Mouse (Mus musculus): ENCODE results near the gene Gm1110. TPM values are rescaled to one million over a fixed set of nuclear protein-coding genes. Genes with fewer than 3 reads are reported as not detected.
A peak's percentile ranks its signal among the peaks of the same experiment; 100 is the strongest.
"Not testable (repeated sequence)": the region's sequence is repeated elsewhere in the genome, so short reads cannot be mapped to it uniquely, and the experiment has no call there.

Gene Gm1110
- total RNA-seq (2021) = not detected
- long read RNA-seq, experiment 1 = 0 reads
- long read RNA-seq, experiment 2 = 0 reads

- DNase-seq = no peak
These were observed at the start of gene Gm1110 for GRCm38 (mm10) chr9:26922909-26923526. Gene Gm1110, minus strand, starts transcription at chr9:26923111.

- DNase-seq = no peak
These were observed 24.9 kb upstream of the Gm1110 start for GRCm38 (mm10) chr9:26947790-26948189.

- peak; percentile 9 for DNase-seq
These were observed 1.2 kb upstream of the Gm1110 start for GRCm38 (mm10) chr9:26924146-26924545.

GRCm38 (mm10) chr9:26919778-26920177 is 3.1 kb downstream of the Gm1110 start:
- DNase-seq = no peak

GRCm38 (mm10) chr9:26913150-26913549 is 9.8 kb downstream of the Gm1110 start:
- no peak for DNase-seq

GRCm38 (mm10) chr9:26911251-26911650 is 11.7 kb downstream of the Gm1110 start:
- DNase-seq = no peak

- not testable (repeated sequence) for DNase-seq
These were observed 53.1 kb downstream of the Gm1110 start for GRCm38 (mm10) chr9:26869856-26870255.

- no peak for DNase-seq
These were observed 62.2 kb downstream of the Gm1110 start, which contains the start of gene Glb1l3 for GRCm38 (mm10) chr9:26860751-26861150. Gene Glb1l3, minus strand, starts transcription at chr9:26860890.

GRCm38 (mm10) chr9:26831089-26831488 is 91.8 kb downstream of the Gm1110 start:
- DNase-seq = no peak

Other genes with a start within 250 kb of the Gm1110 start
- 1 to 10 TPM; 6.0 to 7.0 TPM for gene B3gat1, start 189.4 kb downstream of the Gm1110 start, total RNA-seq (2021)
- 1 to 10 TPM; 2.7 to 4.4 TPM for gene Glb1l2, start 116.6 kb downstream of the Gm1110 start, total RNA-seq (2021)
- gene Glb1l3, start 62.2 kb downstream of the Gm1110 start, total RNA-seq (2021) = not detected
- 10 to 100 TPM; 29.7 to 35.2 TPM for gene Acad8, start 76.5 kb upstream of the Gm1110 start, total RNA-seq (2021)
- 10 to 100 TPM; 35.2 to 37.4 TPM for gene Thyn1, start 76.6 kb upstream of the Gm1110 start, total RNA-seq (2021)
- gene Vps26b, start 107.0 kb upstream of the Gm1110 start, total RNA-seq (2021) = 10 to 100 TPM; 33.3 to 35.2 TPM
- gene Ncapd3, start 107.1 kb upstream of the Gm1110 start, total RNA-seq (2021) = 10 to 100 TPM in 1 of 2 experiments, 1 to 10 TPM in 1; 9.9 to 11.7 TPM
- gene Jam3, start 232.3 kb upstream of the Gm1110 start, total RNA-seq (2021) = 10 to 100 TPM; 28.7 to 34.4 TPM